Mouse (Mus musculus) MEL (cell line): ENCODE measurements around the gene Tuba1a. TPM values are rescaled to one million over a fixed set of nuclear protein-coding genes. Genes with fewer than 3 reads are reported as not detected.

ENCODE experiments used
- DNase-seq: peaks from one replicate; pipeline ENCODE4 v3.0.0; 2011; ENCODE audit warnings: low read depth, low spot score
- H3K27ac ChIP-seq: 2 replicates; pipeline ENCODE4 v1.5.1; 2012; ENCODE audit warnings: low read depth, mild to moderate bottlenecking, control low read depth, low read length, moderate library complexity; ENCODE audit not compliant: control insufficient read depth
- H3K27me3 ChIP-seq, 2 experiments: fragments of 150-350 bp in 1 of 2; sonication (generic) in 1 of 2; 2 replicates each; pipeline ENCODE4 v1.6.1; 2012; ENCODE audit warnings: low read length in 2 of 2, mild to moderate bottlenecking in 2 of 2, improper control_type of control experiment in 1 of 2, moderate library complexity in 1 of 2; ENCODE audit not compliant: insufficient read depth in 2 of 2, control insufficient read depth in 1 of 2
- H3K36me3 ChIP-seq, 2 experiments: 2 replicates each; pipeline ENCODE4 v1.6.1; 2012 to 2014; ENCODE audit warnings: low read length in 2 of 2, improper control_type of control experiment in 1 of 2, inconsistent platforms in 1 of 2, mild to moderate bottlenecking in 1 of 2; ENCODE audit not compliant: insufficient read depth in 2 of 2, control insufficient read depth in 1 of 2
- H3K4me1 ChIP-seq, 2 experiments: fragments of 150-350 bp in 1 of 2; sonication (generic) in 1 of 2; 2 replicates each; pipeline ENCODE4 v1.6.1; 2012; ENCODE audit warnings: low read length in 2 of 2, improper control_type of control experiment in 1 of 2, mild to moderate bottlenecking in 1 of 2; ENCODE audit not compliant: insufficient read depth in 2 of 2, control insufficient read depth in 1 of 2
- H3K4me3 ChIP-seq, 2 experiments: fragments of 150-350 bp in 1 of 2; sonication (generic) in 1 of 2; 2 replicates each; pipeline ENCODE4 v1.5.1; 2012; ENCODE audit warnings: low read depth in 2 of 2, low read length in 2 of 2, mild to moderate bottlenecking in 2 of 2, moderate library complexity in 2 of 2, control low read depth in 1 of 2, improper control_type of control experiment in 1 of 2; ENCODE audit not compliant: control insufficient read depth in 1 of 2, insufficient read depth in 1 of 2
- H3K79me2 ChIP-seq: 2 replicates; pipeline ENCODE4 v1.6.1; 2012; ENCODE audit warnings: mild to moderate bottlenecking, low read length, moderate library complexity; ENCODE audit not compliant: control insufficient read depth, poor library complexity, insufficient read depth
- H3K9ac ChIP-seq: 2 replicates; pipeline ENCODE4 v1.6.1; 2012; ENCODE audit warnings: low read depth, mild to moderate bottlenecking, control low read depth, low read length, moderate library complexity; ENCODE audit not compliant: control insufficient read depth, poor library complexity, severe bottlenecking
- H3K9me3 ChIP-seq: fragments of 150-350 bp; sonication (generic); replicated peaks from 2 replicates; pipeline ENCODE4 v1.6.1; 2012; ENCODE audit warnings: mild to moderate bottlenecking, low read length, improper control_type of control experiment, moderate library complexity; ENCODE audit not compliant: insufficient read depth
- BHLHE40 ChIP-seq: IDR thresholded peaks from 2 replicates; pipeline ENCODE4 v1.6.1; 2012; ENCODE audit warnings: low read depth, mild to moderate bottlenecking, inconsistent platforms, low read length, improper control_type of control experiment, borderline replicate concordance
- CTCF ChIP-seq, 3 experiments: IDR thresholded peaks in 2 of 3; conservative IDR thresholded peaks in 1 of 3; 2 replicates each; pipeline ENCODE4 v1.5.1; 2011 to 2012; ENCODE audit warnings: low read length in 3 of 3, low read depth in 2 of 3, mild to moderate bottlenecking in 2 of 3, improper control_type of control experiment in 1 of 3, inconsistent platforms in 1 of 3, mixed read lengths in 1 of 3, moderate library complexity in 1 of 3; ENCODE audit not compliant: control insufficient read depth in 1 of 3, insufficient read depth in 1 of 3, poor library complexity in 1 of 3, severe bottlenecking in 1 of 3
- GABPA ChIP-seq: IDR thresholded peaks from 2 replicates; pipeline ENCODE4 v1.6.1; 2012; ENCODE audit warnings: low read depth, mild to moderate bottlenecking, inconsistent platforms, low read length, improper control_type of control experiment, moderate library complexity
- GATA1 ChIP-seq: IDR thresholded peaks from 2 replicates; pipeline ENCODE4 v1.6.1; 2011; ENCODE audit warnings: low read depth, low read length, improper control_type of control experiment
- HCFC1 ChIP-seq: IDR thresholded peaks from 2 replicates; pipeline ENCODE4 v1.6.1; 2012; ENCODE audit warnings: low read depth, mild to moderate bottlenecking, inconsistent platforms, low read length, improper control_type of control experiment, moderate library complexity
- JUND ChIP-seq: IDR thresholded peaks from 2 replicates; pipeline ENCODE4 v1.6.1; 2011; ENCODE audit warnings: low read depth, mild to moderate bottlenecking, improper control_type of control experiment, low read length
- MAZ ChIP-seq: IDR thresholded peaks from 2 replicates; pipeline ENCODE4 v1.6.1; 2012; ENCODE audit warnings: low read depth, mild to moderate bottlenecking, inconsistent platforms, low read length, improper control_type of control experiment
- MEF2A ChIP-seq: IDR thresholded peaks from 2 replicates; pipeline ENCODE4 v1.6.1; 2014; ENCODE audit warnings: low read depth, mild to moderate bottlenecking, inconsistent platforms, low read length, improper control_type of control experiment; ENCODE audit not compliant: poor library complexity, insufficient replicate concordance, severe bottlenecking; ENCODE audit errors: extremely low read depth
- NELFE ChIP-seq: IDR thresholded peaks from 2 replicates; pipeline ENCODE4 v1.6.1; 2011; ENCODE audit warnings: low read depth, low read length, improper control_type of control experiment
- RCOR1 ChIP-seq: IDR thresholded peaks from 2 replicates; pipeline ENCODE4 v1.6.1; 2012; ENCODE audit warnings: low read depth, mild to moderate bottlenecking, inconsistent platforms, low read length, improper control_type of control experiment
- SMC3 ChIP-seq: IDR thresholded peaks from 2 replicates; pipeline ENCODE4 v1.6.1; 2011; ENCODE audit warnings: low read depth, low read length, improper control_type of control experiment
- TAL1 ChIP-seq: IDR thresholded peaks from 2 replicates; pipeline ENCODE4 v1.6.1; 2012; ENCODE audit warnings: mild to moderate bottlenecking, inconsistent platforms, low read length, moderate library complexity, mixed read lengths
- TBP ChIP-seq: IDR thresholded peaks from 2 replicates; pipeline ENCODE4 v1.8.0; 2011; ENCODE audit warnings: low read depth, low read length, improper control_type of control experiment
- TCF12 ChIP-seq: IDR thresholded peaks from 2 replicates; pipeline ENCODE4 v1.6.1; 2014; ENCODE audit warnings: low read depth, mild to moderate bottlenecking, inconsistent platforms, low read length, improper control_type of control experiment, moderate library complexity
- USF1 ChIP-seq: IDR thresholded peaks from 2 replicates; pipeline ENCODE4 v1.6.1; 2014; ENCODE audit warnings: low read depth, mild to moderate bottlenecking, inconsistent platforms, low read length, improper control_type of control experiment, moderate library complexity
- ZC3H11A ChIP-seq: IDR thresholded peaks from 2 replicates; pipeline ENCODE4 v1.6.1; 2012; ENCODE audit warnings: low read depth, mild to moderate bottlenecking, inconsistent platforms, low read length, improper control_type of control experiment
- ZMIZ1 ChIP-seq: IDR thresholded peaks from 2 replicates; pipeline ENCODE4 v1.6.1; 2012; ENCODE audit warnings: low read depth, mild to moderate bottlenecking, inconsistent platforms, low read length, improper control_type of control experiment, moderate library complexity
- ZNF384 ChIP-seq: IDR thresholded peaks from 2 replicates; pipeline ENCODE4 v1.6.1; 2012; ENCODE audit warnings: low read depth, mild to moderate bottlenecking, inconsistent platforms, low read length, improper control_type of control experiment
- polyA plus RNA-seq, 2 experiments: library from polyadenylated mRNA; stranded (reverse) in 1 of 2; unstranded in 1 of 2; fragments of >175 nt in 1 of 2; fragments of >200 nt in 1 of 2; gene quantifications; 2 replicates each; pipeline versions ENCODE4 v1.2.1 to v1.2.4; 2012; ENCODE audit warnings: low replicate concordance in 2 of 2, low read depth in 1 of 2; ENCODE audit not compliant: insufficient read length in 2 of 2, insufficient read depth in 1 of 2, missing spikeins in 1 of 2
- total RNA-seq: library from RNA; depleted of rRNA; stranded (reverse); fragments of 300-350 nt; gene quantifications from 2 replicates; pipeline ENCODE4 v1.2.3, GENCODE M21; 2012

Tuba1a gene
- total and polyA plus RNA-seq, 3 experiments = 83.6 to 112 TPM; not detected in 1

DNA sequence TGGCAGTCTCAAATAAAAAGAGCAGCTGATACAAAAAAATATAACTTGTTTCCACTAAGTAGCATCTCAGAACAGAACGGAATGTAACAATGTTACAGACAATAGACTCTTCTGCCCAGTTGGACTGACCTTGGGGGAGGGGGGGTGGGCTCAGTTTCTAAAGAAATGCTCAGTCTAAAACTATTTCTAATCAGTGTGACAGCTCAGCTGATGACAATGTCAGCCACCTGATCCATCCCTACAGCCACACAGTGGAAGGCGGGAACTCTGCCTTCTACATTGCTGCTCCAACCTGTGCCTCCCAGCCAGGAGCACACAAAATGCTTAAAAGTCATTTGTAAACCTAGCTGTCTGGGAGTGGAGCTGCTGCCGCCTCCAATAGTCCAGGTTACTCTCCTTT lies 5.6 kb downstream of the Tuba1a start:
- Histone ChIP-seq H3K27me3 (no peaks in the 10 kb centered on the region), H3K9ac (no peak overlapping the region), H3K4me3 (no peak overlapping the region), H3K36me3 (peaks cover 0 to 7% of the 10 kb centered on the region in 2 experiments; a peak in 2 of 4 replicates), H3K9me3 (no peaks in the 10 kb centered on the region), H3K79me2 (no peaks in the 10 kb centered on the region), H3K4me1 (peaks cover 4 to 5% of the 10 kb centered on the region in 2 experiments), H3K27ac (no peak overlapping the region)
- DNase-seq = no peak
- TF ChIP-seq ZNF384 (no peak), TAL1 (no peak), MAZ (no peak), TBP (no peak), JUND (no peak), BHLHE40 (no peak), NELFE (no peak), RCOR1 (no peak), ZC3H11A (no peak), TCF12 (no peak), GABPA (no peak), MEF2A (no peak), SMC3 (no peak), GATA1 (no peak)
- TF ChIP-seq, all 39 proteins: peak for 0

DNA sequence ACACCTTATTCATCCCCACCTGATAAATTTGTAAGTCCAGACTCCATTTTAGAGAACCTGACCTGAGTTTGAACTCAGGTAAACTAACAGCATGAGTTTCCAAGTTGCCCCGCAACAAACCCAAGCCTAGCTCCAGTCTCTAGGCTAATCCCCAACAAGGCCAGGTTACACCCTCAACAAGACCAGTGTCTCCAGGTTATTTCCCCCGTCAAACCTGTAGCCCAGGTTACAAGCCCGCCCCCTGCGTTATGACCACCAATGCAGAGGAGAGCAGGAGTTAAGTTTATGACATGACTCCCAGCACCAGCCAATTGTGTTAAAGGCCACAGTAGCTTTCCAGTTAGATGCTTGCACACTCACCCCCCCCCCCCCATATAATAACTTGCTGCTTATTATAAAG lies 10.4 kb downstream of the Tuba1a start:
- Histone ChIP-seq H3K9me3 (no peaks in the 10 kb centered on the region), H3K36me3 (no peaks in the 10 kb centered on the region), H3K4me3 (no peak overlapping the region), H3K9ac (no peak overlapping the region), H3K27me3 (no peaks in the 10 kb centered on the region), H3K4me1 (no peaks in the 10 kb centered on the region), H3K79me2 (no peaks in the 10 kb centered on the region), H3K27ac (no peak overlapping the region)
- no peak for TF ChIP-seq TCF12
- no peak for TF ChIP-seq USF1
- TF ChIP-seq CTCF (IDR thresholded peaks at IDR 0.05 in 2 of 3, conservative IDR thresholded peaks at IDR 0.05 in 1 of 3; ENCODE audit: control insufficient read depth in 1 of 3, insufficient read depth in 1 of 3, low read depth in 2 of 3, low read length in 3 of 3, poor library complexity in 1 of 3, severe bottlenecking in 1 of 3) = no peak
- no peak for TF ChIP-seq RCOR1
- no peak for TF ChIP-seq HCFC1
- TF ChIP-seq ZMIZ1 = no peak
- no peak for TF ChIP-seq MEF2A
- TF ChIP-seq JUND = no peak
- no peak for DNase-seq
